Mouse (Mus musculus) v-Abl transformed pro-B cells (cell line): ENCODE measurements around the gene Ank3.
"Not testable (repeated sequence)": the region's sequence is repeated elsewhere in the genome, so short reads cannot be mapped to it uniquely, and the experiment has no call there.

Experiments used
- in situ Hi-C, 2 experiments: fragments of 400-800 bp; cut with MboI; formaldehyde crosslinking; loops; one replicate each; pipeline ENCODE4 v1.15.1; 2025; ENCODE audit not compliant: unreplicated experiment in 2 of 2

Gene Ank3

DNA sequence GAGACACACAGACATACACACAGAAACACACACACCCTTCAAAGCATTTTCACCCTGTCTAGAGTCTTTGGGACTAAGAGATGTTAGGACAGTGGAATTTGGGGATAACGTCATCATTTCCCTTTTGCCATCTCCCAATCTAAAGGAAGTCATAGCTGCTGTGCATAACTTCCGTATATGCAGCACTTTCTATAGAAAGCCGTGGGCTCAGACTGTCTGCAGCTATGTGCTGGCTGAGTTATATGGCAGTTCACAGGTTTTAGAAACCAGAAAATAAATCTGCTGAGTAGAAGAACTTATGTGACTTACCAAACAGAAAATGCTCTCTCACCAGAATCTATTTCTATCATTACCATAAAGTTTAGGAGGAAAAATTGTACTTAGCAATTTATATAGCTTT, 501.2 kb downstream of the Ank3 start:
- in situ Hi-C loops: no loop called here

DNA sequence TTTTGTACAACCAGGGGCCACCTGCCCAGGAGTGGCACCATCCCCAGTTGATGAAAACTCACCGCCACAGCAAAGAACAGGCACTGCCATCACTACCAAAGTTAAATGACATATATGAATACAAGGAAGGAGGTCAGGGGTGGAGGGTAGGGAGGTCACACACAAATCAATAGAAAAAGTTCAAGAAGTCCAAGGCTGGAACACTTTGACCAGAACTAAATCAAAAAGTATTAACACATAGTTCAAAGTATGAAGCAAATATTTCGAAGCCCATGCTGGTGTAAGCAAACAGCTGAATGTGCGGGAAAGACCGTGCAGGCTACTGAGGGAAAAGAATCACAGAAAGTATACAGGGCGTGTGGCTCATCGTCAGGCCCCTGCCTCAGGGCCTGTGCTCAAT, 503.5 kb downstream of the Ank3 start:
- in situ Hi-C loops: no loop called here

DNA sequence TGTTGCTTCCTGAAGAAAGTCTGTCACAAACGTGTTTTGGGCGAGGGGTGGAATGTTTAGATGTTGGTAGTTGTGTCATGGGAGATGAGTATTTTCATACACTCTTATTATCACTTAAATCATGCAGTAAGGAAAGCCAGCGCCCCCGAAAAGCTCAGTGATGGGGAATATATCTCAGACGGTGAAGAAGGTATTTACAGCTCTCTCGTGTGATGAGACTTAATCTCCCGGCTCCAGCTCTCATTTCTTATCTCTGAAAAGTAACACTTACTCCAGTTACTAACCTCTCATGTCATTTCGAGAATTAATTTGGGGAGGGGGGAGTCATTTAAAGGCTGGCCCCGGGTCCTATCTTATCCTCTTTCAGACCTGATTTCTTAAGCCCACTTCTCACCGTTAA, 505.7 kb downstream of the Ank3 start:
- in situ Hi-C loops: no loop called here

DNA sequence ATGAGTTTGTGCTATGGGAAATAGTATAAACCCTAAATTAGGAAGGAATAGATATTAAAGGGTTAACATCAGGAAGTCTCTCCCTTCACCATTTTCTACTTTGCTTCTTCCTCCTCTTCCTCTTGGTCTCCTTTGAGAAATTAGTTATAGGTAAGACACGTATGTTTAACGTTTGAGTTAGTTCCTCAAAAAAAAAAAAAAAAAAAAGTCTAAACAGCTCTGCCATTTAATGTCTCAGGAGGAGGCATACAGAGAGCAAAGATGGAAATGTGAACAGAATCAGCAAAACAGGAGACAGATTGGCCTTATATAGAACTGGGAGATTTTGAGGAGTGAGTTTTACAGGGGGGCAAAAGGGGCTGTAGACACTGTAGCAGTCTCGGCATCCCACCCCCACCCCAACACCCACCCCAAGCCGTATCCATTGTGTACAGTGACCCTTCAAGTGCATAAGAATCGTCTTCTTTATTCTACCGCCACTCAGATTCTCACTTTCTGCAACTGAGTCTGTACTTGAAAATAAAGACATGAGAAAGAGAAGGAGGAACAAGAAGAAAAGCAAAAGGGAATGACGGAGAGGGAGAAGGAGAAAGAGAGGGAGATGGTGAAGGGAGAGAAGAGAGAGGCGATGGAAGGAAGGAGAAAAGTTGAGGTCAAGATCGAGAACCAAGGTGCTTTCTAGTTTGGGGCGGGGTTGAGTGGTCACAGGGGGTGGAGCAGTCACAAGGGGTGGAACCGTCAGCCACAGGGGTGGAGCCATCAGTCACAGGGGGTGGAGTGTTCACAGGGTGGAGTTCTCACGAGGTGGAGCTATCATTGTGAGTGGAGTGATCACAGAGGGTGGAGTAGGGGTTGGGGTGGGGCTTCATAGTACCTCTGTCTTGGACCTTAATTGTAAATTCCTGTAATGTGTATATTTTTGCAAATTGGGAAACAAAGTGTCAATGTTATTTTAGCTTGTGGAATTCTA, 509.5 kb downstream of the Ank3 start:
- in situ Hi-C loops: no loop called here

GRCm38 (mm10) chr10:69909856-69910255, 511.3 kb downstream of the Ank3 start:
- in situ Hi-C loops: no loop called here

DNA sequence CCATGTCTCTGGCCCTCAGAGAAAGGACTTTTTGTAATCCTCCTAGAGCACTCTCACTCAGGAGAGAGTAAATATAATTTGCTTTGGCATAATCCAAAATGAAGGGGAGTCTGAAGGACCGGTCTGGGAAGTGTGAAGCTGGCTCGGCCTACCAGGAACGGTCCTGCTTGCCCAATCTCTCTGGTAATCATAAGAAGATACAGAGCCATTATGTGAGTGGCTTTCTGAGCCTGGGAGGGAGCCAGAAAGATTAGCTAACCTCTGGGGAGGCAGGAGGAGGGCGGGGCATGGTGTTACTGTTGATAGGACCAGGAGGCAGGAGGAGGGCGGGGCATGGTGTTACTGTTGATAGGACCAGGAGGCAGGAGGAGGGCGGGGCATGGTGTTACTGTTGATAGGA, 511.7 kb downstream of the Ank3 start:
- in situ Hi-C loops: not testable (repeated sequence)

DNA sequence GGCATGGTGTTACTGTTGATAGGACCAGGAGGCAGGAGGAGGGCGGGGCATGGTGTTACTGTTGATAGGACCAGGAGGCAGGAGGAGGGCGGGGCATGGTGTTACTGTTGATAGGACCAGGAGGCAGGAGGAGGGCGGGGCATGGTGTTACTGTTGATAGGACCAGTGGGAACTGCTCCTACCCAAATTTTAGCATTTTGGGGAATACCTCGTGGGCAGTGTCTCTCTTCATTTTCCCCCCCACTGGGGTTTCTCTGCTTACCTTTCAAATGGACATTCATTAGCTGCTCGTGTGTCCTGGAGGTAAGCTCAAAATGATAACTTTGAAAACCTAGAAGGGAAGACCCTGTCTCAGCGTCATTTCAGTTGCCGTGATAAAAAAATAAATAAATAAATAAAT, 512.2 kb downstream of the Ank3 start:
- in situ Hi-C loops: not testable (repeated sequence)

DNA sequence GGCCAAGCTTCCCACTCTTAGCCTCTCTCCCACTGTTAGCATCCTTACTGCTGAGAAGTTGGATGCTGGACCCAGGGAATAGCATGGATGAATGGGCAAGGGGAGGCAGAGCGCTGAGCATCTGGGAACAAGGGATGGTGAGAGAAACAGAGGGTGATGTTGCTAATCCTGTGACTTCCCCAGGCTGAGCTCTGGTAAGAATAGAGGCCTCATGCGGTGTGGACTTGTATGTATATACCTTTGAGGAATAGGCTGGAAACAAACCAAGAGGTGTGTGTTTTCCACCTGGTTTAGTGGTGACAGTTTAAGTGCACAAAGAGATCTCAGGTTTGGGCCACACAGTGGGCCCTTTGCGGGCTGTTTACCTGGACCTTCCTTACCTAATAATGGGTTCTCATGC, 517.0 kb downstream of the Ank3 start:
- in situ Hi-C loops: no loop called here

- in situ Hi-C loops: no loop called here
These were observed 517.6 kb downstream of the Ank3 start for GRCm38 (mm10) chr10:69916205-69916604.

DNA sequence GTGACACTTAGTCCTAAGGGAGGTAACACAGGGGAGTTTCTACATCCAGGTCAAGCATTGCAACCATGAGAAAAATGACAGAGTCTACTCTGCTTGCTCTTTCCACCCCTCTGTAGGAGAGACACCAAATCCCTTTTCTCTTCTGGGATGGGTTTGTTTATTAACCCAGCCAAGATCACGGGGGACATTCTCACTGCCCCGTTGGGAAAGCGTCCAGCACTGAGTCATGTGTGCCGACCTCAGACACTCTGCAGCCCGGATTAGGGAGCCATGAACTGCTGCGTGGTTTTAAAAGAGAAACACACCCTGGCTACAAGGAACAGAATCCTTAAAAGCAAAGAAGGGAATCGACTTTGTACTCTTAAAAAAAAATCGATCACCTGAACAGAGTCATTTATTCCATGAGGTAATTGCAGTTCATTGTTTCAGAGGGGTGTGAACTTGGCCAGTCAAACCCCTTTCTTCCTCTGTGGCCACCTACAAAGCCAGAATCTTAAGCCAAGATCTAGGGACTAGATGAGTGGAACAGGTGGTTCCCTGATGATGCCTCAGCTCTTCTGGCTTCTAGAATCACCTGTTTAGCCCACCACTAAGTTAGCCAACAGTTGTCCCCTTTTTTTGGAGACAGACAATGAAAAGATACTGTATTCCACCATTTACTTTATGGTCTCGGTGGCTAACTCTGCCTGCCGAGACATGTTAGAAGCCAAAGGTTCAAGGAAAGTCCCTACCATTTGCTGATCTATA, 518.3 kb downstream of the Ank3 start:
- in situ Hi-C loops: no loop called here

DNA sequence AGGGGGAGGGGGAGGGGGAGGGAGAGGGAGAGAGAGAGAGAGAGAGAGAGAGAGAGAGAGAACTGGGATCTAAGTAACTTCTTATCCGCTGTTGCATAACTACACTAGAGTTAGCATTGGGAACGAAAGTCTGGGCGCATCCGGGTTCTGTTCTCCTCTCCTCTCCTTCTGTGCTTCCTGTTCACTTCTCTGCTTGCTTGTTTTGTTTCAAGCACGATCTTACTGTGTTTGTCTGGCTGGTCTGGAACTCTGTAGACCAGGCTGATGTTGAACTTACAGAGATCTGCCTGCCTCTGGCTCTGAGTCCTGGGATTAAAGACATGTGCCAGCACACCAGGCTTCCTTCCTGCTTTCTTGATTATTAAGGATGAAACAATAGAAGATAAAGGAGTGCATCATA, 519.1 kb downstream of the Ank3 start:
- in situ Hi-C loops: no loop called here

- in situ Hi-C loops: no loop called here
These were observed 520.0 kb downstream of the Ank3 start for GRCm38 (mm10) chr10:69918461-69919151.

DNA sequence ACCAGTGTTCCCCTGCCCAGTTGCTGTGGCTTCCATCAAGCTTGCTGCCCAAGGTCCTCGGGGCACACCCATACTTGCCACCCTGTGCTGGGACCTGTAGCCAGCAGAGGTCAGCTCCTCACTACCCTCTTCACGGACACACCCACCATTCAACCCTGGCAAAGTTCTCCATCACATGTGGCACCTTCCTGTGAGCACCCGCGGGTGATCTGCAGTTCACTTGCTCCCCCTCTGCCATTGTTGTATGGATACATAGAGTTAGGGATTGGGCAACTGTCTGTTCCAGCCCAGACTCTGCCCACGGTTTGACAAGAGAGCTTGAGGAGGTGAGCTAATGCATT, 520.5 kb downstream of the Ank3 start:
- in situ Hi-C loops: no loop called here

DNA sequence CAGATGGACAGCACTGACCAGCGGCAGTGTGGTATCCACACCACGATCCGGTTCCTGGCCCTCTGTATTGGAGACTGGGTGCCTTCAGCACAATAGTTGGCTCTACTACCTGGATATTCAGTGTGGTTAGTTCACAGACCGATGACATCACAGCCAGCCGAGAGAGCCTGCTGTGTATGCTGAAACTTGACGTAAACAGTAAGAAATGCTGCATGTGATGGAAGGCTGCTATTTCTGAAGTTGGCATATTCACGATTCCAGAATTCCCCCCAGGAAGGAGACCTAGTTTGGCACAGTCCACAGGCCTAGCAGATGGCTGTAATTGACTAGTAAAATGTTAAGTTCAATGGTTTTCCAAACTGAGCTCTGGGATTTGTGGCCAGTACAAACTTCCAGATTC, 521.2 kb downstream of the Ank3 start:
- in situ Hi-C loops: no loop called here

GRCm38 (mm10) chr10:69922076-69922475, 523.5 kb downstream of the Ank3 start:
- in situ Hi-C loops: no loop called here

DNA sequence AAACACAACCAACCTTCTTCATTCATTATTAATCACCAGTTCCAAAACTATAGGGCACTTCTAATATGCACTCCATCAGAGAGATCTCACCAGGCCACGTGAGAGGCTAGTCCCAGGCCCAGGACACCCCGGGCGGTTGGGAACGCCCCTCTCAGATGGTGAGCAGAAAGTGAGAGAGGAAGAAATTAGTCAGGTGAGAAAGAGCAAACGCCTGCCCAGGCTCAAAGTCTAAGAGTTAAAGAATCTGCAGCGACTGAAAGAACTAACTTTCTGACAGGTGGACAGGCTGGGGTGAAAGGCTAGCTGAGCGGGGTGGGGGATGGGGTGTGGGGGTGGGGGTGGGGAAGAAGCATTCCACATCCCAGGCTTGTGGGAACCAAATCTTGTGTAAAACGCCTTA, 525.2 kb downstream of the Ank3 start:
- in situ Hi-C loops: no loop called here

DNA sequence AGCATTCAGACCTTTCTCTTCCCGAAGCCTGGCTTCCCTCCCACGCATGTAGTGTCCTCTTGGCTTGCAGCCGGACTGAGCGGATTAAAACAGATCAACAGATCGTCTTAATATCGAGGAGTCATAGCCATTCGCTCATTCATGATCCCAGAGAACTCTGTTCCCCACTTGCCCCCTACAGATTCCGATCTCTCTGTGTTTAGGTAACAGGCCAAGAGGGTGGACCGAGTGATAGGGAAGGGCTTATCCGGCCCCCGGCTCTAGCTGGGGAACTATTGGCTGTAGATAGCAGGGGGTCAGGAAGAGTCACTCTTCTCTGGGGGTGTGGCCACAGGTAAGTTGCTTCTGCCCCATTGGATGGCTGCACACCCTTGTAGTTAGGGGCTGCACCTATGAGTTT, 525.7 kb downstream of the Ank3 start:
- in situ Hi-C loops: no loop called here

DNA sequence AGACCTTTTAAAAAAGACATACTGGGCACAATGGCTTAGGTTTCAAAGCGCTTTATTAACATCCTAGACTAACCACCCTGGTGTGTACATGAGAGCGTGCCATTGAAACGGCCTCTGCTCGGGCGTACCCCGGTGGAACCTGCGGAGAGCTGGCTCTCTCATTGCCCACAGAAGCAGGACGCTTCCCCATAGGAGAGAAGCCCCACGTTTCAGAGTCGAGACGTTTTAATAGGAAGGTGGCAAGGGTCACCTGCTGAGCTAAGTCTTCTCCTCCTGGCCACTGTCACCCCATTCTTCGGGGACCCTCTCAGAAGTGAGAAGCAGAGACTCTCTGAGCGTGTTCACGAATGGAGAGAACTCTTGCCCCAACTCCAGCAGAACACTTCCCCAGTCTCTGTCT, 526.3 kb downstream of the Ank3 start:
- in situ Hi-C loops: no loop called here

DNA sequence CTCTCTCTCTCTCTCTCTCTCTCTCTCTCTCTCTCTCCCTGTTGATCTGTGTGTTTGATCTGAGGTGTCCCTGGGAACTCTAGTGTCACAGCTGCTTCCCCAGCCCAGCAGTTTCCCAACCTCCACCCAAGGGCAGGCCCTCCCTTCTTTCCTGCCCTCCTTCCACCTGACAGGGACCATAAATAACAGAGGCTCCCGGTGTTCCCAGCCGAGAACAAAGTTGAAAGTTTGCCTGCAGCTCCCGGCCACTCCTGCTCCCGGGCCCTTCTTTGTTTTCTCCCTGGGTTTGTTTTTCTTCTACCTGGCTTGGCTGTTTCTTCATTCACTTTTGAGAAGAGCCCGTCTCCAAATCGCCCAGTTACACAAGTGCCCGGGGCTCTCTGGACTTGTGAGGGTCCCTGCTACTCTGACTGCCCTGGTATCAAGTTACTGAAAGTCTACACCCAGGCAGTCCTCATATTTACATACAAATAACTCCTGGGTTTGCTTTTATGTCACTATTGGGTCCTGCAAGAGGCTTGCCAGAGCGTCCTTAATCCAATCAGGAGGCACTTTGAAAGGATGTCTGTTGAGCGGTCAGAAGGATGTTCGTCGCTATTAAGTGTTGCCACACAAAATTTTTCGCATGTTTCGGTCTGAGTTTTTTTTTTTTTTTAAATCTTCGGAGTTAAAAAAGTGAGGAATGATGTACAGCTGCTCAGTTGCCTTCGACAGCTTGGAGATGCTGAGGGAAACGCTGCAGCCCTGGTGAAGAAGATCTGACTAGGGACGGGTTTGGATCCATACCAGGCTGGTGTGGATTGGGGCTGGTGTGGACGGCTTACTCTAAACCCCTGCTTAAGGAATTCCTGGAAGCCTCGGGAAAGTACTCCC, 526.9 kb downstream of the Ank3 start:
- in situ Hi-C loops: no loop called here

DNA sequence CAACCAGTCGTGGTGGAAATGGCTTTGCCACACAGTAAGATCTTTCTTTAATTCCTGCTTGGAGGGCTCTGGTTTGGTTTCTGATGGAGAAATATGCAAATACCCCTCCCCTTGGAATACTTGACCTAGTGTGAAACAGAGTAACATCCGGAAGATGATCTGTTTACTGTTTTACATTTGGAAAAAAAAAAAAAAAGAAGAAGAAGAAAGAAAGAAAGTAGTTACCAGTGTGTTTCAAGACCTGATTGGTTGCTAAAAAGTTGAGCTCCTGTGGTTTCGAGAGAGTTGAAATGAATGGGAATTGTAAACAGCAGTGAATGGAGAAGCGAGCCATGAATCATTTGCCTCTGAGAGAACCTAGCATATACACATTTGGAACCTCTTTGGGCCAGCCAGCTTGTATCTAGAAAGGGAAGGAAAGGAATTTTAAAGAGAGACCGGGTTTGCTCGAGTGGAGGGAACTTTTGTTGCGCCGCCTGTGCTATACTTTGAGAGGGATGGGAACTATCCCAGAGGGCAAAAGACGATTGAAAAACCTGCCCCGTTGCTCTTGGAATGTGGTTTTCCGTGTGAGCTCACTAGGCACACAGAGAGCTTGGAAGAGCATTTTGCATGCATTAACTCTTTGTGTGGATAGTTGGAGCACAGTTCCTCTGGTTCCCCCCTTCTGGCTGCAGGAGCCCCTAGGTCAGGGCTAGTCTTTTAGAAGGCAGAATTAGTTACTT, 527.7 kb downstream of the Ank3 start:
- in situ Hi-C loops: no loop called here
